ENCODE assay signal across 14 mouse cellular contexts in genomic region chr1:194706566-194706965, GRCm38 (mm10).
"Had no signal": no experiment of that assay in that cellular context is flagged by ENCODE, and none has a peak within 500 bp of the region (broad histone marks: within the 10 kb centered on the region; RNA-seq: fewer than 3 reads in every experiment).

No protein-coding gene starts in this region.

- ATAC-seq: midbrain, embryonic 13.5 days had no signal

- H3K27me3 ChIP-seq: kidney, embryonic 15.5 days; limb, embryonic 12.5 days; lung, embryonic 15.5 days; midbrain, embryonic 13.5 days; neural tube, embryonic 12.5 days had no signal

- H3K9ac ChIP-seq: kidney, embryonic 15.5 days; limb, embryonic 12.5 days; lung, embryonic 15.5 days; midbrain, embryonic 13.5 days; neural tube, embryonic 12.5 days had no signal

- DNase-seq: kidney, adult 2 months; kidney, postnatal 25 days; lung, postnatal 14 days; retina, postnatal 1 day; right cerebral cortex, postnatal 4 days; spleen, adult 18-20 months; thymus, adult 18-20 months; thymus, postnatal 14 days had no signal

- H3K4me3 ChIP-seq: kidney, embryonic 15.5 days; limb, embryonic 12.5 days; lung, embryonic 15.5 days; midbrain, embryonic 13.5 days; myocyte; neural tube, embryonic 12.5 days had no signal

- H3K9me3 ChIP-seq: kidney, embryonic 15.5 days; limb, embryonic 12.5 days; lung, embryonic 15.5 days; midbrain, embryonic 13.5 days; neural tube, embryonic 12.5 days had no signal

- H3K4me1 ChIP-seq: lung, embryonic 15.5 days had no signal

- H3K4me2 ChIP-seq: kidney, embryonic 15.5 days; limb, embryonic 12.5 days; lung, embryonic 15.5 days; midbrain, embryonic 13.5 days; neural tube, embryonic 12.5 days had no signal

- H3K36me3 ChIP-seq: kidney, embryonic 15.5 days; limb, embryonic 12.5 days; lung, embryonic 15.5 days; neural tube, embryonic 12.5 days had no signal

- H3K27ac ChIP-seq: kidney, embryonic 15.5 days; limb, embryonic 12.5 days; lung, embryonic 15.5 days; midbrain, embryonic 13.5 days; neural tube, embryonic 12.5 days had no signal
